Mouse (Mus musculus): ENCODE results near the gene Serpina3k.
"Not testable (repeated sequence)": the region's sequence is repeated elsewhere in the genome, so short reads cannot be mapped to it uniquely, and the experiment has no call there.

Serpina3k gene

DNA sequence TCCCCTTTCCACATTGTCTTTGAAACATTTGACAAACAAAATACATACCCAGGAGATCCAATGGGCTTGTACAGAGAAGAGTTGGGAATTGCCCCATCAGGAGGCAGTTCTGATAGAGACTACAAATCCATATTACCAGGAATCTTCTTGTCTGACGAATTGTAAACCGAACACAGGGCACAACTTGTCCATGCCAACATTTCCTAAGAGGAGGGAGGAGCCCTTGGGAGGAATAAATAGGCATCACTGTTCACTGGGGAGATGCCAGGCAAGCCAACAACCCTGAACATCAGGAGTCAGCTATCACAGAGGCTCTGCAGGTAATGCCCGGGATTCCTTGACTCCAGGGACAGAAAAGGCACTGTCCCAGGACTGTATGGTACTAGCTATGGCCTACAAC is at the start of gene Serpina3k, which contains the start of gene Serpina3m:
TSS of gene Serpina3k (plus strand) at position 261 of the 400 bp plus-strand sequence.
TSS of gene Serpina3m (plus strand) at position 261 of the 400 bp plus-strand sequence.
- DNase-seq: not testable (repeated sequence)

DNA sequence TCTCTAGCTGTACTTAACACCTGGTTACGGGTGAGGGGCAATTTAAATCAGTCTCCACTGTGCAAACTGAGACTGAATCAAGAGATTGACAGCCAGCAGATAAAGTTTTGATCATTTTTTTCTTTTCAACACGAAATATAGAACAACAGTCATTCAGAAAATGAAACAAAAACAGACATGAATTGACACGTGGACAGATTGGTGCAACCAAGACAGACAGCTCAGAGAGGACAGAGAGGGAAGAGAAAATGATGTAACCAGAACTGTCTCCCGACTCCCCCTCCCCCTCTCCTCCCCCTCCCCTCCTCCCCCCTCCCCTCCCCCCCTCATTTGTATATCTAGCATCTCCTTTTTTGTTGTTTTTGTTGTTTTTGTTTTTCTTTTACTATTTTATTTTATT is 48.4 kb upstream of the Serpina3k start:
- DNase-seq: no peak

DNA sequence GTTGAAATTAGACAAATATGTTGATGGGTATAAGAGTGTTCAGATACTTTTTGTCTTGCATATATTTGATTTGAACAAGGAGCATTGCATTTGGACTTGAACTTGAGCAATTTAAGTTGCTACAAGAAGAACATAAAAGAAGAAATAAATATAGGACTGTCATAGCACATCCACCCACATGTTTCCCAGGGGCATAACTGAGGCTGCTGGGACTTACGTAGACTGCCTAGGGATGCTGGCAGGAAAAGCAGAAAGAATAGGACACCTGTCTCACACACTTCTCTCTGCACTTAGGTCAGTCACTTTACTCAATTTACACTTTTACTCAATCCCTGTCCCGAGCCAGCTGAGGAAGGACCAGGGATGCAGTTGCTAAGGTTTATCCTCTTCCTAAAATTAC is 44.3 kb upstream of the Serpina3k start:
- DNase-seq: no peak

DNA sequence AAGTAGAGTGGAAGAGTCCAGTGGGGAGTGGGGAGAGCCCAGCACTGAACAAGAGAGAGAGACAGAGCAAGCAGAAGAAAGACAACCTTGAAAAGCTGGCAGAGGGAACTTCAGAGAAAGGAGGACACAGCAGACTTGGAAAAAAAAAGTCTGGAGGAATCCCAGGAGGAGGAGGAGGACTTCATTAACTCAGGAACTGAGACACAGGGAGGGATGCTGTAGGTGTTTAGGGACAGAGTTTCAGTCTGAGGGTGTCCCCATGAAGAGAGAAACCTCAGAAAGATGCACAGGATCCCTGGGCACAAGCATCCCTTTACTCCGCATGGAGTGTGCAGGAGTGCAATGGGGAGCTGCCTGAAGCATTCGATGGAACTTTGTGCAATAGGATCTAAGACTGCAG is 40.2 kb upstream of the Serpina3k start:
- no peak for DNase-seq

DNA sequence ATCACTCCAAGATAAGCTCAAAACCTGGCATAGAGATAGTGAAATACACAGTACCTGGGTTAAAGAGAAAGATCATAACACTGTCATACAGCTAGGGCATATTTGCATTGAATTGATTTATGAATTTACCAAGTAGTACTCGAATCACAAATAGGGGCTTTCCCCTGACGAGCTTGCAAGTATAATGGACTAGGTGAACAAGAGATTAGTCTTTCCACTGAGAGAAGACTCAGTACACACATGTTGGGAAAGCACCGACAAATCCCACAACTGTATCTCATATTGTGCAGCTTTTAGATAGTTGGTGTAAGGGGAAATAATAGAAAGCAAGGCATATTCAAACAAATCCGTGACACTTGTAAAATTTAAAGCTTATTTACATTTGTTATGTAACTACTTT is 32.3 kb upstream of the Serpina3k start:
- no peak for DNase-seq

DNA sequence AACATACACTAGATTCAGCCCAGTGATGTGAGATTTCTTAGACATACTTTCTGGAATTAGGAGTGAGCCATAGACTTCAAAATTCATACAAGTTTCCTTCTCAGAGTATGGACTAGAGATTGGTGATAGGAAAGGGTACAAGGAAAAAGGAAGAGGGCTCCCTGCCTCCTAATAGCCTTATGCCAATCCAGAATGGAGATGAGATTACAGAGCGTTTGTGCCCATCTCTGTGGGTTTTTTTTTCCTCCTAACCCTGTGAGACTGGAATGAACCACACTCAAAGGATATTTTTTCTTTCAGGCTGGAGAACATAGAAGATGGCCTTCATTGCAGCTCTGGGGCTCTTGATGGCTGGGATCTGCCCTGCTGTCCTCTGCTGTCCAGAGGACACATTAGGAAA is 24.0 kb upstream of the Serpina3k start, which contains the start of gene Serpina3j:
TSS of gene Serpina3j (plus strand) at position 301 of the 400 bp plus-strand sequence.
- DNase-seq: no peak

DNA sequence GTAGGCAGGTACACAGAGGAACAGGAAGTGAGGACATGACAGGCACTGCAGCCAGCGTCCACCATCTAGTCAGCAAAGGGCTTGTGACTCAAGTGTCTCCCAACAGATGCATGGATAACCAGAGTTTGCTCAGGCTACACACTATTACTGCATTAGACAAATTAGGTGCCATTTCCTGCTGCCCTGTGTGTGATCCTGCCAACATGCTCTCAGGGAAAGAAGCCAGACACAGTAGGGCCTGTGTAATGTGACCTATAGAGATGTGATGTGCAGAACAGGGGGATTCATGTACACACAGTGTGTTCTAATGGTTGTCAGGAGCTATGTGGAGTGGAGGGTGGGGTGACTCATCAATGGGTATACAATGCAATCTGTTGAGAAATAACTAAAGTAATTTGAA is 15.8 kb upstream of the Serpina3k start:
- no peak for DNase-seq

DNA sequence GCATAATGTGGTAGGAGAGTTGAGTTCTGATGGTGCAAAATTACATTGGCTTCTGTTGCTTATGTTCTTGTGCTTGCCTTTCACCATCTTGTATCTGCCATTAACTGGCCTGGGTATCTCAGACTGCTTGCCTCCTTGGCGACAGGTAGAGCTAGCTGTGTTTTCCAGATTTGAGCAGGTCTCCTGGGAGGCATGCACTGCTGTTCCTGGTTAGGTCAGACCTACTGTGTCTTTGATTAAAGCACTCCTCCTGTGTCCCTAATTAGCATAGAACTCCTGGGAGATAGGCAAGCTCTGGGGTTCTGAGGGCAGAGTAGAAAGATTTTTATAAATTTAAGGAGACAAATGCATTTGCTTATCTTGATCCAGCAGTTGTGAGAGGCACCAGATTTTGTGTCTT is 6.6 kb upstream of the Serpina3k start:
- no peak for DNase-seq

DNA sequence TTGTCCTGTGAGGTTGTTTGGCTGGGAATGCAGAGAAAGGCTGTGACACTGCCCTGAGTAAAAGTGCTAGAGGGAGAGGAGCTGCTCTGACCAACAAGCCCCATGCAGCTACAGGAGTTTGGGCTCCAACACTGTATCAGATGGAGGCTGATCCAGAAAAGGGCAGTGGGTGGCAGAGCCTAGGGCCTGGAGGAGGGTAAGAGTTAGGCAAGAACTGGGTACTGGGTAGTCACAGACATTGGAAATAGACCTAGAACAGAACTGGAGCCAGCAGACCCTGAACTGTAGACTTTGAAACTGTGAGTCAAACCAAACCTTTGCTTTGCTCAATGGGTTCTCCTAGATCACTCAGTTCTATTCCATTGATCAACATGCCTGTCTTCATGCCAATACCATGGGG is 1.4 kb upstream of the Serpina3k start:
- DNase-seq: not testable (repeated sequence)

DNA sequence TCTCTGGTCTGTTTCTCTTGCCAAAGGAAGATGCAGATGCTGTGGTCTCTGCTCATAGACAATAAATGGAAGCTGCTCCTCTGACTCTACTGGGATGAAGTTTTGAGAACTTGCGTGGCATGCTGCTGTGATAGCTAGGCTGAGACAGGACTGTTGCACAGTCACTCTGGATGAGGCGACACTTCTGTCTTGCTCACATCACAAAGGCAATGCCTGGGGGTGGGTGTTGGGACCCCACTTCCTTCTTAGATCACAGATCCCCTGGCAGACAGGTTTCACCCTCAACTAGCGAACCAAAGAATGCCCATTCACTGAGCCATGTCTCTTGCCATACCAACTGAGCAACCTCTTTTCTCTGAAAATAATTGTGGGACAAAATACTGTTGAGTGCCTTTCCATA is 419 bp downstream of the Serpina3k start:
- DNase-seq: no peak

DNA sequence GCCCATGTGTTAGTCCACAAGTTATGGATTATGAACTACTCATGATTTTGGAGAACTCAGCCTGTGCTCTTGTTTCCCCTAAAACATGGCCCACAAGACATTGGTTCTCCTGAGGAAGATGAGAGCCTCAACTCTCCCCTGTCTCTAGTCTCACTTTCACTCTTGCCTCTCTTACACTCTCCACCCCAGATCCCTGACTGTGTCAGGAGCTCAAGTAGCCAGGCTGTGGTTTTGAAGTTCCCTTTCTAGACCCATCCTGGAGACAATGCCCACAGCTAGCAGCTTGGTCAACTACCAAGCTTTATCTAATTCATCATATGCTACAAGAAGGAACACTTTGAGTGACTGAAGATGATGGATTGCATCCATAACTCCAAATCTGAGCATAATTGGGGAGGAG is 4.2 kb downstream of the Serpina3k start:
- DNase-seq: not testable (repeated sequence)

DNA sequence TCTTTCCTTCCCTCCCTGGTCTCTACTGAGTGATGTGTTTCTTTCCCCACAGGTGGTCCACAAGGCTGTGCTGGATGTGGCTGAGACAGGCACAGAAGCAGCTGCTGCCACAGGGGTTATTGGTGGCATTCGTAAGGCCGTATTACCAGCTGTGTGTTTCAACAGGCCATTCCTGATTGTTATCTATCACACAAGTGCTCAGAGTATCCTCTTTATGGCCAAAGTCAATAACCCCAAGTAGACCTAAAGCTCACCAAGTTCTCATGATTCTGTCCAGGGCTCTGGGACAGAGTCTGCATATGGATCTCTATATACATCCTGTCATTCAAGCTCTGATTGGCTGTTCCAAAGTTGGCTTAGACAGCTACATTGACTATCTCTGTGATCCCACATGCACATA is 6.9 kb downstream of the Serpina3k start:
- no peak for DNase-seq

DNA sequence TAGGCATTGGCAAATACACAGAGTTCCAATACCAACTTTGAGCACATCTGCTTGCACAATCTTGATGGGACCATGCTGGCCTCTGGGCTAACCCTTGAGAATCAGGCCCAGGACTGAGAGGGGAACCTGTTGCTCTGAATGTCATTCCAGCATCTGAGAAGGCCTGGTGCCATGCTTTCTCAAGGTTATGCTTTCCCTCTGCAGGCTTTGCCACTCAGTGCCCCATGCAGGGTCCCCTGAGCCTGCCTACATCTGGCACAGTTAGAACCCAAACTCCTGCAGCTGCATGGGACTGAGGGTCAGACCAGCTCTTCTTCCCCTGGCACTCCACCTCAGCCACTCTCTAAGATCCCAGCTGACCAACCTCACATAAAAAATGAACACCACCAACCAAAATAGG is 7.4 kb downstream of the Serpina3k start:
- no peak for DNase-seq

DNA sequence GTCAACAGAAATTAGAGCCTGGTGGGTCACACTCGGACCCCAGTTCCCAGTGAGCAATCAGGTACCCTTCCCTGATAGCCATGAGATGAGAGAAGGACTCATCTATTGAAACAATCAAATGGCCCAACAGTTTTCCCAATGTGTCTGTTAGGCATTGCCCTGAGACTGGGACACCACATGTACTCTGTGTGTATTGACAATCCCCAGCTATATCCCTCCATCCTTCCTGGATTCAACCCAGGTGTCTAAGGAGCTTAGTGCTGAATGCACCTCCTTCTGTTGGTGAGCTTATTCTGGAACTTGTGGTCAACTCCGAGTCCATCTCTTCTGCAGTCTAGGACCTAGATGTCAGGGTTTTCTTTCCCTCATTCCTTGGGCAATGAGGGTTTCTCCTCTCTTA is 8.8 kb downstream of the Serpina3k start:
- DNase-seq: no peak

DNA sequence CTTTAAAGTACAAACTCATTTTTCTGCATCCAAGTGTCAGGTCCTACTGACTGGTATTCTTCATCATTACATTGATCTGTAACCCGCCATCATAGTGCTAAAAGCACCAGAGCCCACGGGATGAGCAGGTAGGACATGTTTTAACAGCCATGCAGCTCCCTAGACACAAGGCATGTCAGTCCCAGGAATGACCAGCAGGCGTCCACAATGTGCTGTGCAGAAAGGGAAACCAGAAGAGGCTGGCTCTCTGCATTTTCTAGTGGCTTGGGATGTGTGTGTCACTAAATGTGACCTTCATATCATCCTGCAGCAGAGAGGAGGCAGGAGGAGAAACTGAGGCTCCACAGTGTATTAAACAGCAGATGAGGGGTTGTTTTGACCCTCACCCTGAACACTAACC is 13.5 kb downstream of the Serpina3k start:
- DNase-seq: peak; percentile 23 to 25

DNA sequence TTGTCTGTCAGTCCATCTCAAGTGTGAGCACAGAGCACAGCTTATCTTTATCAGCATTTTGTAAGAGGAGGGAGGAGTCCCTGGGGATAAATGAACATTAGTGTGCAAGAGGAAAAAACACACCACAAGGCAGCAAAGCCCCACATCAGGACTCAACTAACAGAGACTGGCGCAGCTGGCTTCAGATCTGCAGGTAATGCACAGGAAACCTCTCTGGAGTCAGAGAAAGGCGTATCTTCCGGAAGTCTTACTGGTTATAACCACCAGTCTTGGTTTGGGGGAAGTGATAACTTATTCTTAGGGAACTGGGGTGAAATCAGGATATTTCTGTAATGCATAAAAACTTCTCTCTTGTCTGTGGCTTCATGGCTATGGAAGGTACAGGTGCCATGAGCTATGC is 17.7 kb downstream of the Serpina3k start:
- no peak for DNase-seq

DNA sequence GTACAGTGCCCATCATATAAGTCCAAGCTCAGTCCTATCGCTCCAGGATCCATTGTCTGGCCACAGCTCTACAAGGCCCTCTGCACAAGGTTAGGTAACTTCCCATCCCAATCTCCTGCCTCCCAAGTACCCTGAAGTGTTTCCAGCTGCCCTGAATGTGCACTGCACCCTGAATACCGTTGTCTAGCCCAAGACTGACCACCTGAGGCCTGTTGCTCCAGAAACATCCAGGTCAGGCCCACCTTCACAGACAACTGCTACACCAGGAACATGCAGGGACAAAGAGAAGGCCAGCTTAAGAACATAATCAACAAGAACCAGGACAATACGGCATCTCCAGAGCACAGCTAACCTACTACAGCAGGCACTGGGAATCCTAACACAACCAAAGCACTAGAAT is 31.7 kb downstream of the Serpina3k start:
- no peak for DNase-seq

DNA sequence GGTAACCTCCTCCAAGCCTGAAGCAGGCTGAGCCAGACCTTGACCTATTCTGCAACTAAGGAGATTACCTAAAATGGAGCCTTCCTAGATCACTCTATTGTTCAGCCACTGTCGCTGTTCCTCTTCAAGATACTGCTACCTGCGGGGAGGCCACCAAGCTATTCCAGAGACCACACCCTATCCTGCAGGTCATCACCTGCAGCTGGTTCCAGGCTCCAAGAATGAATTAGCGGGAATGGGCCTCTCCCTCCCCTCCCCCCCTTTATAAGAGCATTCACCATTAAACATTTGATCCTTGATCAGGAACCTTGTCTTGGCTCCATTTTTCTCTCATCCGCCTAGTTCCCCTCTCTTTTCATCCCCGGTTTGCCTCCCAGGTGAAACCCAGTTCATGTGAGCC is 38.9 kb downstream of the Serpina3k start:
- not testable (repeated sequence) for DNase-seq

DNA sequence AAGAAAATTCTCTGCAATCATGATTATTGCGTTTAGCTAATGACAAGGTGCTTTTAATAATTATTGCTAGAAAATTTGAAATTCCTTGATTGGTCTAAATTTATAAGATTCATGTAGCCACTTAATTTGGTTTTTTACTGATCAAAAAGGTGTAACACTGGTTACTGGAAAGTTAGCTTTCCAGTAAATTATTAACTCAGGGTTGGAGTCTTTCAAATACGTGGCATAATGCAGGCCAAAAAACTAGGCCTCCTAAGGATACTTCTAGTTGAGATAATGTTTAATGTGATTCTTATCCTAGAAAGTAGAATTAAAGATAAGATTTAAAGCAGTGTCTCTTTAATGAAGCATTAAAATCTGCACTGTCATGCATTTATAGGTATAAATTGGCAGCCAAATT is 40.1 kb downstream of the Serpina3k start:
- not testable (repeated sequence) for DNase-seq

DNA sequence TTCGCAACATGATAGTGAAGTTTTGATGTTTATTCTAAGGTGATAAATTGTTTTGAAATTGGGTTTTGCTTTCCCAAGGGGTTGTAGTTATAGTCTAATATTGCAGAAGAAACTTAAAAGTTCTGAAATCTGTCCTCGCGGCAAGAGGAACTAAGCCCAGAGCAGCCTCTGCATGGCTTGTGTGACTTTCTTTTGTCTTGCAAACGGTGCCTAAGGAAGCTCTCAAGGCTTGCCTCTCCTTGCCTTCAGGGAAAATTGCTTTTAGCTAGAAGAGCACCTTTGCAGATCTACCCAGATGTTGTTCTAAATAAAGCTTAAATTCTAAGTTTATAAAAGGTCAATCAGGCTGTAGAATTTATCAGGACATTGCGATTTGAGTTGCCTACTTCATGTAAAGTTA is 40.5 kb downstream of the Serpina3k start:
- DNase-seq: not testable (repeated sequence)

DNA sequence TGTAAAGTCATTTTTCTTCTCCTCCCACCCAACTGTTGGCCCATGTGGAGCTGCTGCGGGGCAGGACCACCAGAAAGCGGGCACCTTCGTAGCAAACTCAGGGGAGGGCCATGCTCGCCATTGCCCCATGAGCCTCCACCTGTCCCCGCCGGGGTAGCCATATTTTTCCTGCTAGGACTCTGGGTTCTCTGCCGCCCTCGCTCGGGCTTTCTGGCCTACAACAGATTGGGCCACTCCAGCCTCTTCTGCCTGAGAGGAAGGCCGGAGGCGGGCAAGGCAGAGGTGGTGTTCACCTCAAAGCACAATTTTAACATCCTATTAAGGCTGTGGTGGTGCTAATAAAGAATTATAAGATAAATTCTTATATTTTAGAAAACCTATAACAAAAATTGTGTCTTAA is 41.6 kb downstream of the Serpina3k start:
- DNase-seq: no peak

DNA sequence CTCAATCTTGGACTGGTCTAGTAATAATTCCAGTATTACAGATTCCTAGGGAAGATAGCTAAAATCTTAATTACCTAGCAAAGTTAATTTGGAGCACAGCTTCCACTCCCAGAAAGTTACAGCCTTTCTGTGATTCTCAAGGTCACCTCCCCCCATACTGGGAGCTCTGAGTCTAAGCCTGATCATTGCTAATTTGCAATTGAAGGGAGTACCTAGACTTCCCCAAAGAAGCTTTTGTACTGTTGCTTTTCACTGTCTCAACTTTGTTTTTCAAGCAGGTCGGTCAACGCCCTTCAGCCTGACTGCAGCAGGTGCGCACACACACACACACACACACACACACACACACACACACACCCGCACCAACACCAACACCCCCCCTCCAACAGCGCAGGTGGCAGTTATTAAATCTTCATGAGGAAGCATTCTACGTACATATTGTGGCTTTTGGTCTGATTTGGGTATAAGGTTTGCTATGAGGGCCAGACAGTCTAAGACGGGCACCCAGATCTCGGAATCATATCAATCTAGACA is 42.9 kb downstream of the Serpina3k start:
- not testable (repeated sequence) for DNase-seq

DNA sequence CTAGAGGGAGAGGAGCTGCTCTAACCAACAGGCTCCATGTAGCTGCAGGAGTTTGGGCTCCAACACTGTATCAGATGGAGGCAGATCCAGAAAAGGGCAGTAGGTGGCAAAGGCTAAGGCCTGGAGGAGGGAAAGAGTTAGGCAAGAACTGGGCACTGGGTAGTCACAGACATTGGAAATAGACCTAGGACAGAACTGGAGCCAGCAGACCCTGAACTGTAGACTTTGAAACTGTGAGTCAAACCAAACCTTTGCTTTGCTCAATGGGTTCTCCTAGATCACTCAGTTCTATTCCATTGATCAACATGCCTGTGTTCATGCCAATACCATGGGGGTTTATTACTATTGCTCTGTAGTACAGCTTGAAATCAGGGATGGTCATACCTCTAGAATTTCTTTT is 47.7 kb downstream of the Serpina3k start:
- DNase-seq: not testable (repeated sequence)

DNA sequence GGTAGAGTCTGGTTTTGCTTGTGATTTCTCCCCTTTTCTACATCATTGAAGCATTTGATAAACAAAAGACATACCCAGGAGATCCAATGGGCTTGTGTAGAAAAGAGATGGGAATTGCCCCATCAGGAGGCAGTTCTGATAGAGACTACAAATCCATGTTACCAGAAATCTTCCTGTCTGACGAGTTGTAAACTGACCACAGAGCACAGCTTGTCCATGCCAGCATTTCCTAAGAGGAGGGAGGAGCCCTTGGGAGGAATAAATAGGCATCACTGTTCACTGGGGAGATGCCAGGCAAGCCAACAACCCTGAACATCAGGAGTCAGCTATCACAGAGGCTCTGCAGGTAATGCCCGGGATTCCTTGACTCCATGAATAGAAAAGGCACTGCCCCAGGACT is 48.6 kb downstream of the Serpina3k start:
- not testable (repeated sequence) for DNase-seq

DNA sequence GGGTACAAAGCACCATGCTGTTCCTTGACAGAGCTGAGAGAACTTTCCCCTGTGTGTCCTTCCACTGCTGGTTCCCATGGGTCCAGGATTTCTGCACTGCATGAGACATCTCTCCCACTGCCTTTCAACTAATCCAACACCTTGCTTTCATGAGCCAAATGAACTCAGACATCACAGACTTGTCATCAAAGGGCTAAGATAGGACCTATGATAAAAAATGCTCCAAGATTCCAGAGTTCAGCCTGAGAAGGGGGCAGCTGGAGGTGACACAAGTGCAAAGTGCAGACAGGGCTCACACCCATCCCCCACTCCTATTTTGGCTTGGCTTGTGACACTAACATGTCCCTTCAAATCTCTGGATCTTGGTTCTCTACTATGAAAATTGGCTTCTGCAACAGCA is 50.2 kb downstream of the Serpina3k start:
- no peak for DNase-seq

Data from cerebellum, adult 18-20 months (tissue).